Mouse (Mus musculus) erythroid progenitor cell, adult 5-6 weeks (primary cell): Measurements from ENCODE around the gene Procr. TPM values are rescaled to one million over a fixed set of nuclear protein-coding genes. Genes with fewer than 3 reads are reported as not detected.
A peak's percentile ranks its signal among the peaks of the same experiment; 100 is the strongest.

ENCODE experiments used
- ATAC-seq: replicated peaks from 2 replicates; pipeline ENCODE4 v1.8.0; 2016; ENCODE audit warnings: moderate number of reproducible peaks, mild to moderate bottlenecking, moderate TSS enrichment, inconsistent platforms; ENCODE audit not compliant: poor library complexity, low FRiP score, severe bottlenecking
- total RNA-seq, 2 experiments: library from RNA; stranded (forward) in 1 of 2; stranded (reverse) in 1 of 2; fragments of 150-400 nt in 1 of 2; fragments of 186-747, 209-891 nt in 1 of 2; gene quantifications; 2 replicates each; pipeline versions ENCODE4 v1.2.3 to v1.2.4; 2015 to 2017; ENCODE audit warnings: low replicate concordance in 2 of 2

Gene Procr
- total RNA-seq, 2 experiments from 2014 or later = not detected

DNA sequence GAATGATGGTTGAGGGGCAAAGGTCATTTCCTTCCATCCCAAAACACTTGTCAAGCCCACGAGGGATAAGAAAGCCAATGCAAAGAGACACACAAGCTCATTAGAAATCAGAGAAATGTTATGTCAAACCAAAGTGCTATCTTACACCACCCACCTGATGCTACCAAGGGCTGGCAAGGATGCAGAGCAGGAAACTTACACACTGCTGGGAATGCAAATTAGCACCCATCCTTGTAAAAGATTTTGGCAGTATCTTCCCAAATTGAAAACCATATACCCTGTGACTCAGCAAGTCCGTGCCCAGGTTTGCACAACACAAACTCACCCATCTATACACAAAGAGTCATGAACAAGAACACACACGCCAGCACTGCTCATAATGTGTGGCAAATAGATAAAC, 5.4 kb upstream of the Procr start:
- ATAC-seq = no peak

- ATAC-seq = no peak
These were observed 1.5 kb upstream of the Procr start for GRCm38 (mm10) chr2:155749394-155749793.

- ATAC-seq = no peak
These were observed 4.8 kb downstream of the Procr start for GRCm38 (mm10) chr2:155755746-155756145.

- ATAC-seq = no peak
These were observed 6.1 kb downstream of the Procr start for GRCm38 (mm10) chr2:155756855-155757566.

GRCm38 (mm10) chr2:155764679-155765418, 13.9 kb downstream of the Procr start:
- ATAC-seq = peak; percentile 60

GRCm38 (mm10) chr2:155773664-155774063, 22.7 kb downstream of the Procr start:
- no peak for ATAC-seq

DNA sequence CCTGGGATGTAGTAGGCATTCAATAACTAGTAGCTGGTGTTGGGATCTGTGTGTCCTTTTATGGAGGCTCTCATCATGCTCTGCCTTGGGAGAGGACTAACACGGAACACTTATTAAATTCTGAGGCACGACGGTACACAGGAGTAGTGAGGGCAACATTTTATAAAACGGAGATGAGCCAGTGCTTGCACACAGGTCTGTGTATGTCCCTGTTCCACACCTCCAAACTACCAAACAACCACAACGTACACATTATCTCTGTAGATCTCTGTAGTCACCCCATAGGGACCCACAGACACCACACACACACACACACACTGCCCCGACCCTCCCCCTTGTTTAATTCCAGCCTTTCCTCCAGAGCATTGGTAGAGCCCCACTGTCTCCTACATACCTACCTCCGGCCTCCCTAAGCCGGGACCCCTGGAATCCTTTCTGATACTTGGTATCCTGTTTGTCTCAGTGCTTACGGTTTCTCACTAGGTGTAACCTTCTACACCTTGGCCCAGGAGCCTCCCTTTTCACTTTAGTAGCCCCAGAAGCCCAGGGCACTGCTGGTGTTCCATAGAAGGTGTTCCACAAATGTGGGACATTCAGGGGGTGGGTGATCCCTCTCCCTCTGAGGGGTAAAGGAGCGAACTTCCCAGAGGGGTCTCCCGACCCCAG, 23.5 kb downstream of the Procr start:
- ATAC-seq = no peak

GRCm38 (mm10) chr2:155774927-155775684, 24.2 kb downstream of the Procr start, which contains the start of gene Mmp24:
TSS of gene Mmp24 (plus strand) at chr2:155775342.
- ATAC-seq = no peak

- ATAC-seq = no peak
These were observed 24.9 kb downstream of the Procr start for GRCm38 (mm10) chr2:155775685-155776263.

DNA sequence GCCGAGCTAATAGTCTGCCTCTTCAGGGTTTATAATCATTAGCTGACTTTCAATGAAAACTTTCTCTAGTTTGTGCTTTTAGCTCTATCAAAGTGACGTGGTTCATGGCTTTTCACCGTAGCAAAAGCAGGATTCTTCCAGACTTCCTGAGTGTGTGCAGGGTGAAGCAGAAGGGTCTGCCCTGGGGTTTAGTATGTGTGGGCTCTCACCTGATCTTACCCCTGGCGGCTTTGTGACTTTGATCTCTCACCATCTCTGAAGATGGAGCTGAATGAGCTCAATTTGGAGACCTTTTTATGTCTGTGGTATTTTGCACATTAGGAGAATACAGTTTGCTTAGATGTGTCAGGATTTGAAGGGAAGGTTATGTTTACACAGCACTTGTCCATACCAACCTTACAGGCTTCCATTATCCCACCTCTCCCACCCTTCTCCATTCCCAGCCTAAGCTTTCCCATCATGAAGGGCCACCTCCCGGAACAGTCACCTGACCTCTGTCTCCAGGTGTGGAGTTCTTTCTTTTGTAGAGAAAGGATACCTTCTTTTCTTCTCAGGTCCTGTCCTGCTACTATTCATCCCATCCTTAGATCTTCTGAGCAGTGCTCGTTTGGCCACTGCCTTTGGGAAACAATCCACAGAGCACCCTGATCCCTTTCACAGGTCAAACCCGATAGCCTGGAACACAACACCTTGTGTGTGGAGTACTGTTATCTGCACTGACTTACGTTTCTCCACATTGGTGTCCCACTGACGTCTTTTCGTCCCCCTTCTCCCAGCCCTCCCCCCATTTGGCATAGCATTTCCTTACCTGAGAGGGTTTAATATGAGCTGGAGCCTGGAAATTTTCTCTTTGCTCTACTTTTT, 26.1 kb downstream of the Procr start:
- ATAC-seq = no peak

GRCm38 (mm10) chr2:155777688-155777985, 26.7 kb downstream of the Procr start:
- no peak for ATAC-seq

DNA sequence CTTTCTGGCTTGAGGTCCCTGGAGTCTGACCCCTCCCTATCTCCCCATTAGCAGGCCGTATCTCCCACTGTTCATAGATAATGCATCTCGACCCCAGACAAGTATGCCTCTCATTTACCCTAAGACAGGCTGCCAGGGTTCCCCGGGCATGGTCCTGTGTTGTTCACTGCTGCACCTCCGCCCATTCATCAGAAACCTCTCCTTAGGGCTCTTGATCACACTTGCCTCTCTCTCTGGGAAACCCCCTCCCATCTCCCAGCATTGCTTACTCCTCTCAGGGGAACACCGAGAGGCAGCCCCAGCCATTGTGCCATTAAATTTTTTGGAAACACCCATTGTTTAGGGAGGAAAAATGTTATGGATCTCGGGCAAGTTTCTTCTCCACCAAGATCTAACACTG, 27.1 kb downstream of the Procr start:
- ATAC-seq = no peak

- ATAC-seq = no peak
These were observed 28.1 kb downstream of the Procr start for GRCm38 (mm10) chr2:155779066-155779465.

GRCm38 (mm10) chr2:155779506-155779905, 28.6 kb downstream of the Procr start:
- no peak for ATAC-seq

- ATAC-seq = no peak
These were observed 33.6 kb downstream of the Procr start for GRCm38 (mm10) chr2:155784534-155784933.

DNA sequence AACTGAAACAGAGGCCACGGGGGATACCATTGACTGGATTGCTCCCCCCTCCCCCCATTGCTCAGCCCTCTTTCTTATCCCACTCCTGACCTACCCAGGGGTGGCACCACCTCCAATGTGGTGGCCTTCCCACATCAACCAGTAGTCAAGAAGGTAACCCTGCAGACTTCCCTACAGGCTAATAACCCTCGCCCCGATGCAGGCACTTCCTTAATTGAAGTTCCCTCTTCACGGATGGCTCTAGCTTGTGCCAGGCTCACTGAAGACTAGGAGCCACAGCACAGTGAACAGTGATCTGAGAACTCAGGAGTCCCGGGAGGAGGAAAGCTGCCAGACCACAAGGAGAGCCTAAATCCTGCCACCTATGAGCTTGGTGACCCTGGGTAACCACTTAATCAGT, 36.0 kb downstream of the Procr start:
- ATAC-seq = no peak

GRCm38 (mm10) chr2:155787949-155788931, 37.3 kb downstream of the Procr start:
- ATAC-seq = no peak

- no peak for ATAC-seq
These were observed 42.0 kb downstream of the Procr start for GRCm38 (mm10) chr2:155792899-155793298.
